Mouse (Mus musculus): Measurements from ENCODE around the gene Gm6710. TPM values are rescaled to one million over a fixed set of nuclear protein-coding genes. Genes with fewer than 3 reads are reported as not detected.
"Not testable (repeated sequence)": the region's sequence is repeated elsewhere in the genome, so short reads cannot be mapped to it uniquely, and the experiment has no call there.

Gene Gm6710
- polyA plus RNA-seq (2016; fragmentation: Nextera tagmentation; extraction: Ambion mirVana): 18.5 and 22.7 TPM in 2 replicates

GRCm38 (mm10) chr2:175869024-175869423 lies at the start of gene Gm6710:
Gene Gm6710, plus strand, starts transcription at chr2:175869219.
- H3K27ac ChIP-seq; ATAC-seq (ENCODE audit: insufficient number of reproducible peaks, insufficient read depth, low FRiP score, low TSS enrichment, low read depth); H3K9ac ChIP-seq (replicated peaks); H3K27me3 ChIP-seq; H3K36me3 ChIP-seq; H3K4me2 ChIP-seq; H3K4me3 ChIP-seq (replicated peaks); H3K4me1 ChIP-seq (replicated peaks); H3K9me3 ChIP-seq: not testable (repeated sequence)
- no CpG with 5 or more reads among the region's 7 CpGs for WGBS

Other genes starting within 250 kb of the Gm6710 start
- gene Gm11007, start 225.2 kb upstream of the Gm6710 start, polyA plus RNA-seq (2016; fragmentation: Nextera tagmentation; extraction: Ambion mirVana): not detected in 2 replicates
- gene Zfp969, start 165.6 kb upstream of the Gm6710 start, polyA plus RNA-seq (2016; fragmentation: Nextera tagmentation; extraction: Ambion mirVana): 16.5 and 17.5 TPM in 2 replicates
- not detected in 2 replicates for gene Gm2007, start 127.7 kb upstream of the Gm6710 start, polyA plus RNA-seq (2016; fragmentation: Nextera tagmentation; extraction: Ambion mirVana)
- 5.8 and 6.7 TPM in 2 replicates for gene Gm14288, start 68.1 kb upstream of the Gm6710 start, polyA plus RNA-seq (2016; fragmentation: Nextera tagmentation; extraction: Ambion mirVana)
- 5.7 and 6.2 TPM in 2 replicates for gene Zfp966, start 61.9 kb downstream of the Gm6710 start, polyA plus RNA-seq (2016; fragmentation: Nextera tagmentation; extraction: Ambion mirVana)
- 25.7 and 33.3 TPM in 2 replicates for gene Gm2026, start 96.1 kb downstream of the Gm6710 start, polyA plus RNA-seq (2016; fragmentation: Nextera tagmentation; extraction: Ambion mirVana)

Data from limb, embryonic 12.5 days (tissue).